Mouse (Mus musculus) ES-E14 (cell line): ENCODE results near the gene Schip1.

ENCODE experiments used
- CHD2 ChIP-seq: IDR thresholded peaks from 2 replicates; pipeline ENCODE4 v1.6.1; 2014; ENCODE audit warnings: mild to moderate bottlenecking, low read depth, low read length, inconsistent platforms
- ZC3H11A ChIP-seq: IDR thresholded peaks from 2 replicates; pipeline ENCODE4 v1.6.1; 2012; ENCODE audit warnings: low read depth, mild to moderate bottlenecking, inconsistent platforms, low read length, borderline replicate concordance
- ZNF384 ChIP-seq: IDR thresholded peaks from 2 replicates; pipeline ENCODE4 v1.6.1; 2012; ENCODE audit warnings: low read depth, low read length, inconsistent platforms

DNA sequence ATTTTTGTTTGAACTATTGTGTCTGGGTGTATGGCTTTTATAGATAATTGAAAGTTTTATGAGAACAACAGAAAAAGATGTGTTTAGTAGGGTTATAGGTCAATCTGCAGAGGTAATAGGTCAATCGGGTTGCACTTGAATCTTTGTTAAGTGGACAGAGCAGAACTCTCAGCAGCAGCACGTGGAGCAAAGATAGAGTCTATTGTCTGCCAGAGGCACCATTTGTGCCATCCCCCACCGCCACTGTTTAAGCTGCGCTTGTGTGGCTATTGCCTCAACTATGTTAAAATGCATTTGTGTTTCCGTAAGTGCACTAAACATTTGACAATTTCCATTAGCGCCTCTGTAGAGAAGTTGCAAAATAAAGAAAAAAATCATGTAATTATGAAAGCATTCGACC, 335.5 kb downstream of the Schip1 start:
- TF ChIP-seq ZC3H11A = no peak
- TF ChIP-seq CHD2 = no peak
- TF ChIP-seq ZNF384 = no peak
